Mouse (Mus musculus): Measurements from ENCODE around the gene Rcbtb2. TPM values are rescaled to one million over a fixed set of nuclear protein-coding genes. Genes with fewer than 3 reads are reported as not detected.

Rcbtb2 gene
- polyA plus RNA-seq, 1 experiment, result 14.4 TPM

- TF ChIP-seq CTCF (IDR thresholded peaks at IDR 0.05; ENCODE audit: extremely low read depth, insufficient read depth, insufficient read length, insufficient replicate concordance) (no peak), POLR2A (IDR thresholded peaks at IDR 0.05; ENCODE audit: low read depth, low read length) (no peak)
- no peaks in the 10 kb centered on the region for H3K27me3 ChIP-seq (ENCODE audit: control insufficient read depth, insufficient read depth, low read length)
- no peak for DNase-seq (ENCODE audit: low read depth in 1 of 2, low spot score in 2 of 2)
- H3K4me1 ChIP-seq (ENCODE audit: control insufficient read depth, insufficient read depth, insufficient read length), result no peaks in the 10 kb centered on the region
- H3K4me3 ChIP-seq (ENCODE audit: extremely low read depth, insufficient read depth, insufficient read length), result no peak overlapping the region
- peaks cover 8% of the 10 kb centered on the region for H3K36me3 ChIP-seq (ENCODE audit: control insufficient read depth, insufficient read depth, low read length)
- H3K27ac ChIP-seq (ENCODE audit: insufficient read depth, low read length), result no peak overlapping the region
- WGBS, result 71% methylated on average over 10 of the region's 10 CpGs
These were observed 40.6 kb downstream of the Rcbtb2 start for GRCm38 (mm10) chr14:73163363-73163998.

GRCm38 (mm10) chr14:73165136-73165535 is 42.3 kb downstream of the Rcbtb2 start:
- peaks cover 8% of the 10 kb centered on the region for H3K36me3 ChIP-seq (ENCODE audit: control insufficient read depth, insufficient read depth, low read length)
- no peaks in the 10 kb centered on the region for H3K4me1 ChIP-seq (ENCODE audit: control insufficient read depth, insufficient read depth, insufficient read length)
- DNase-seq (ENCODE audit: low read depth in 1 of 2, low spot score in 2 of 2), result no peak
- no peak overlapping the region for H3K4me3 ChIP-seq (ENCODE audit: extremely low read depth, insufficient read depth, insufficient read length)
- H3K27me3 ChIP-seq (ENCODE audit: control insufficient read depth, insufficient read depth, low read length), result no peaks in the 10 kb centered on the region
- no peak for TF ChIP-seq CTCF (IDR thresholded peaks at IDR 0.05; ENCODE audit: extremely low read depth, insufficient read depth, insufficient read length, insufficient replicate concordance)
- no peak for TF ChIP-seq POLR2A (IDR thresholded peaks at IDR 0.05; ENCODE audit: low read depth, low read length)
- H3K27ac ChIP-seq (ENCODE audit: insufficient read depth, low read length), result no peak overlapping the region
- WGBS, result 88% methylated on average over 6 of the region's 6 CpGs

- WGBS, result 86% methylated on average over 6 of the region's 6 CpGs
- peaks cover 6% of the 10 kb centered on the region for H3K36me3 ChIP-seq (ENCODE audit: control insufficient read depth, insufficient read depth, low read length)
- no peaks in the 10 kb centered on the region for H3K27me3 ChIP-seq (ENCODE audit: control insufficient read depth, insufficient read depth, low read length)
- no peak for DNase-seq (ENCODE audit: low read depth in 1 of 2, low spot score in 2 of 2)
- TF ChIP-seq POLR2A (IDR thresholded peaks at IDR 0.05; ENCODE audit: low read depth, low read length), result no peak
- no peak for TF ChIP-seq CTCF (IDR thresholded peaks at IDR 0.05; ENCODE audit: extremely low read depth, insufficient read depth, insufficient read length, insufficient replicate concordance)
- no peak overlapping the region for H3K4me3 ChIP-seq (ENCODE audit: extremely low read depth, insufficient read depth, insufficient read length)
- no peak overlapping the region for H3K27ac ChIP-seq (ENCODE audit: insufficient read depth, low read length)
- no peaks in the 10 kb centered on the region for H3K4me1 ChIP-seq (ENCODE audit: control insufficient read depth, insufficient read depth, insufficient read length)
These were observed 45.8 kb downstream of the Rcbtb2 start for GRCm38 (mm10) chr14:73168605-73169004.

- no peak overlapping the region for H3K4me3 ChIP-seq (ENCODE audit: extremely low read depth, insufficient read depth, insufficient read length)
- H3K27ac ChIP-seq (ENCODE audit: insufficient read depth, low read length), result no peak overlapping the region
- H3K4me1 ChIP-seq (ENCODE audit: control insufficient read depth, insufficient read depth, insufficient read length), result 0 out of 2 replicates have a peak, but pooled peaks cover 2% of the 10 kb centered on the region
- 91% methylated on average over 13 of the region's 13 CpGs for WGBS
- peaks cover 6% of the 10 kb centered on the region for H3K36me3 ChIP-seq (ENCODE audit: control insufficient read depth, insufficient read depth, low read length)
- H3K27me3 ChIP-seq (ENCODE audit: control insufficient read depth, insufficient read depth, low read length), result no peaks in the 10 kb centered on the region
- no peak for TF ChIP-seq CTCF (IDR thresholded peaks at IDR 0.05; ENCODE audit: extremely low read depth, insufficient read depth, insufficient read length, insufficient replicate concordance)
- no peak for TF ChIP-seq POLR2A (IDR thresholded peaks at IDR 0.05; ENCODE audit: low read depth, low read length)
- DNase-seq (ENCODE audit: low read depth in 1 of 2, low spot score in 2 of 2), result no peak
These were observed 47.3 kb downstream of the Rcbtb2 start for GRCm38 (mm10) chr14:73169926-73170844.

DNA sequence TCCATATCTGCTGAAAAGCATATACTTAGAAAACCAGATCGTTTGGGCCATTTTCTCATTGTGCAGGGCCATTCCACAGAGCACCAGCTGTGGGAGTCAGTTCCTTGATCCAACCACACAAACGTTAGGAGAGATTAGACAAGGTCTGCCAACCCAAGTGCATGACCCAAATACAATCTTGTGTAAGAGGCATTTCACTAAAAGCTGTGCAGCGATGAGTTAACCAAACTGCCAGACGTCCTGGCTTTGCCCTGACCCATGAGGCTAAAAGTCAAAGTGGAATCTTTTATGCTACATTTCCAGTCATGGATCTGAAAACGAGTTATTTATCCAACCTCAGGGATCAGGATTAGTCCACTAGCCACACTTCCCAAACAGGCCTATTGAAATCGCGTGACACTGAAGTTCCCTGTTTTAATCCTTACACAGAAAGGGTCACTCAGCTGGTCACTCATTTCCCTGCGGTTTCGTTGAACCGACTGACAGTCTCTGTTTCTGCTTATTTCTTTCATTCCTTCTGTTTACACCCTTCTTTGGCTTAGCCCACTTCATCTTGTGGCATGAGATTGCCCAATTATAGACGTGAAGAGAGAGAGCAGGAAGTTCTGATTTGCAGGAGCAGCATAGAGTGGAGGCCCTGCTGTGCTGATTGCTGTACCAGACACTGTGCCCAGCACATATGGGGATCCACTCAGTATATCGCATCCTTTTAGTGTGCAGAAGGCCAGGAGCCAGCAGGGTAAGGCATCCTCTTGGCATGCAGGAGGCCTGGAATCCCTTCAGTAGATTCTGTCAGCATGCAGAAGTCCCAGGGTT is 49.6 kb downstream of the Rcbtb2 start:
- 0 out of 2 replicates have a peak overlapping the region, but pooled peaks have one; percentile 28 for H3K27ac ChIP-seq (ENCODE audit: insufficient read depth, low read length)
- peaks cover 3% of the 10 kb centered on the region; the same call in 1 of the 2 replicates for H3K36me3 ChIP-seq (ENCODE audit: control insufficient read depth, insufficient read depth, low read length)

DNA sequence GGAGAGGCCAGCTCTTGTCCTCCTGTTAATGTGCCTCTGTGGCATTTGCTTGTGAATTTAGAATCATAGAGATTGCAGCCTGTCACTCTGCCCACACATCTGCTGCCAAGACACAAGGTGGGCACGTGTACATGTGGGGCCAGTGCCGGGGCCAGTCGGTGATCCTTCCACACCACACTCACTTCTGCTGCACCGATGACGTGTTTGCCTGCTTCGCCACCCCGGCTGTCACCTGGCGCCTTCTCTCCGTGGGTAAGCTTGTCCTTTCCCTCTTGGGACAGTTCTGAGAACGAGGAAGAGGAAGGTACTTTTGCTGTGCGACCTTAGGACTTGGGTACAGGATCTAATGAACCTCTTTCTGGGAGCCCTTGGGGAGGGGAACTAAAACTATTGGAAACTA is 50.8 kb downstream of the Rcbtb2 start:
- Histone ChIP-seq H3K36me3 (ENCODE audit: control insufficient read depth, insufficient read depth, low read length) (peaks cover 6% of the 10 kb centered on the region; the same call in 1 of the 2 replicates), H3K4me3 (ENCODE audit: extremely low read depth, insufficient read depth, insufficient read length) (no peak overlapping the region), H3K4me1 (ENCODE audit: control insufficient read depth, insufficient read depth, insufficient read length) (0 out of 2 replicates have a peak, but pooled peaks cover 2% of the 10 kb centered on the region), H3K27me3 (ENCODE audit: control insufficient read depth, insufficient read depth, low read length) (no peaks in the 10 kb centered on the region), H3K27ac (ENCODE audit: insufficient read depth, low read length) (no peak overlapping the region)
- TF ChIP-seq POLR2A (IDR thresholded peaks at IDR 0.05; ENCODE audit: low read depth, low read length), result no peak
- TF ChIP-seq CTCF (IDR thresholded peaks at IDR 0.05; ENCODE audit: extremely low read depth, insufficient read depth, insufficient read length, insufficient replicate concordance), result no peak
- 64% methylated on average over 11 of the region's 11 CpGs for WGBS
- DNase-seq (ENCODE audit: low read depth in 1 of 2, low spot score in 2 of 2), result no peak

More for the DNA sequence above, 49.6 kb downstream of the Rcbtb2 start:
- 0 out of 2 replicates have a peak, but pooled peaks cover 2% of the 10 kb centered on the region for H3K4me1 ChIP-seq (ENCODE audit: control insufficient read depth, insufficient read depth, insufficient read length)
- DNase-seq (ENCODE audit: low read depth in 1 of 2, low spot score in 2 of 2), result no peak
- WGBS, result 75% methylated on average over 12 of the region's 12 CpGs
- H3K4me3 ChIP-seq (ENCODE audit: extremely low read depth, insufficient read depth, insufficient read length), result no peak overlapping the region
- no peaks in the 10 kb centered on the region for H3K27me3 ChIP-seq (ENCODE audit: control insufficient read depth, insufficient read depth, low read length)
- TF ChIP-seq POLR2A (IDR thresholded peaks at IDR 0.05; ENCODE audit: low read depth, low read length), result no peak
